Mouse (Mus musculus) heart, adult 2 months (tissue): ENCODE measurements around the gene Shpk.

Experiments
- CTCF ChIP-seq: fragments of 200-600 bp; IDR thresholded peaks from 2 replicates; pipeline ENCODE4 v1.8.1; 2022; ENCODE audit warnings: antibody characterized with exemption, mild to moderate bottlenecking, moderate library complexity
- EP300 ChIP-seq: fragments of 200-500 bp; IDR thresholded peaks from 2 replicates; pipeline ENCODE4 v1.6.1; 2011; ENCODE audit warnings: low read depth, low read length, control low read depth; ENCODE audit not compliant: insufficient read depth

- TF ChIP-seq CTCF (no peak), EP300 (no peak)
Observed at GRCm38 (mm10) chr11:73198190-73198589, 1.1 kb upstream of the Shpk start.
